Mouse (Mus musculus): ENCODE results near the gene Mt2.
"Not testable (repeated sequence)": the region's sequence is repeated elsewhere in the genome, so short reads cannot be mapped to it uniquely, and the experiment has no call there.

The Mt2 gene

GRCm38 (mm10) chr8:94172075-94172808 is at the start of gene Mt2:
Mt2 (plus strand) TSS chr8:94172664.
- DNase-seq, result peak; percentile 40 to 52

GRCm38 (mm10) chr8:94122711-94123468 is 49.6 kb upstream of the Mt2 start:
- DNase-seq, result no peak

GRCm38 (mm10) chr8:94127711-94128110 is 44.8 kb upstream of the Mt2 start:
- DNase-seq, result no peak

GRCm38 (mm10) chr8:94129133-94129789 is 43.2 kb upstream of the Mt2 start:
- DNase-seq, result no peak

GRCm38 (mm10) chr8:94130126-94130525 is 42.3 kb upstream of the Mt2 start:
- no peak for DNase-seq

GRCm38 (mm10) chr8:94132096-94132495 is 40.4 kb upstream of the Mt2 start:
- no peak for DNase-seq

GRCm38 (mm10) chr8:94134601-94135000 is 37.9 kb upstream of the Mt2 start:
- not testable (repeated sequence) for DNase-seq

GRCm38 (mm10) chr8:94135556-94135955 is 36.9 kb upstream of the Mt2 start:
- DNase-seq, result no peak

- DNase-seq, result no peak
Measured at GRCm38 (mm10) chr8:94136192-94136591, 36.3 kb upstream of the Mt2 start.

GRCm38 (mm10) chr8:94136933-94137332 is 35.5 kb upstream of the Mt2 start, which contains the start of gene Mt4:
Mt4 (plus strand) TSS chr8:94137197.
- no peak for DNase-seq

GRCm38 (mm10) chr8:94140266-94140795 is 32.1 kb upstream of the Mt2 start:
- DNase-seq, result no peak

- no peak for DNase-seq
Measured at GRCm38 (mm10) chr8:94148236-94148635, 24.2 kb upstream of the Mt2 start.

- no peak for DNase-seq
Measured at GRCm38 (mm10) chr8:94150925-94151324, 21.5 kb upstream of the Mt2 start.

GRCm38 (mm10) chr8:94152513-94153300 is 19.8 kb upstream of the Mt2 start, which contains the start of gene Mt3:
Mt3 (plus strand) TSS chr8:94152607.
- peak; percentile 86 to 91 for DNase-seq

- DNase-seq, result peak; percentile 37 to 50
Measured at GRCm38 (mm10) chr8:94153451-94153850, 19.0 kb upstream of the Mt2 start.

- DNase-seq, result peak in 1 of 2 experiments; percentile 19
Measured at GRCm38 (mm10) chr8:94154537-94154936, 17.9 kb upstream of the Mt2 start.

- DNase-seq, result no peak
Measured at GRCm38 (mm10) chr8:94156092-94156491, 16.4 kb upstream of the Mt2 start.

- not testable (repeated sequence) for DNase-seq
Measured at GRCm38 (mm10) chr8:94165772-94166171, 6.7 kb upstream of the Mt2 start.

- DNase-seq, result peak; percentile 86 to 95
Measured at GRCm38 (mm10) chr8:94167244-94167643, 5.2 kb upstream of the Mt2 start.

GRCm38 (mm10) chr8:94169547-94169946 is 2.9 kb upstream of the Mt2 start:
- DNase-seq, result no peak

GRCm38 (mm10) chr8:94171321-94171755 is 1.1 kb upstream of the Mt2 start:
- DNase-seq, result peak in 1 of 2 experiments; percentile 27

Data from cerebellum, adult 18-20 months (tissue).